Mouse (Mus musculus): Measurements from ENCODE around the gene Wnk4.

Gene Wnk4

DNA sequence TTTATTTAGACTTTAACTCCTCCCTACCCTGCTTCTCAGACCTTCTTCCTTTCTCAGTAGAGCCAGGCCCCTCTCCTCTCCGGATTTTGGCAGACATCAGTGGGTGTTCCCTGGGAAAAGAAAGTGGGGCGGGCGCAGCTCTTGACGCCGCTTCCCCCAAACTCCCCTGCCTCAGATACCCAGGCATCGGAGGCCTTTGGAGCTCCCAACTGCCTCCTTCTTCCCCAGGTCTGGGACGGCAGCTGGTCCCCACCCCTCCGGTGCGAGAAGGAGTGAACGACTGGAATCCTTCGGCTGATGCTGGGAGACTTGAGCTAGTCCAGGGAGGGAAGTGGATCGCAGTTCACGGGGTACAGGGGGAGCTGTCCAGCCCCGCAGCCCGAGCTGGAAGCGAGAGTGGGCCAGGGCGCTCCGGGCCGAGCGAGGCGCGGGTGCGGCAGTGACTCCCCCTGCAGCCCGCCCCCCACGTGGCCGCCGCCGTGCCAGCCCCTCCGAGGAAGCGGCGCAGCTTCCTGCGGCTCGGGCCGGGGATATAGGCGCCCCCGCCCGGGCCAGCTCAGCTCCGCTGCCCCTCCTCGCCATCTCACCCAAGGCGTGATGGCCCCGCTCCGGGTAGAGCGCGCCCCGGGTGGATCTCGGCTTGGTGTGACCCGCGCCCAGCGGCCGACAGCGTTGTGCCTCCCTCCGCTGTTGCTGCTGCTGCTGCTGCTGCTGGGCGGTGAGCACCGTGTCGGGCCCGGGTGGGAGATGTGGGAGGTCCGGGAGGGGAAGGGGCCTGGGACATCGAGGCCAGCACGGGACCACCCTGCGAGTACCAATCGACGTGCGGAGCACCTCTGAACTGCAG lies 14.3 kb upstream of the Wnk4 start, which contains the start of gene Ramp2:
Gene Ramp2, plus strand, starts transcription at position 174 of the 847 bp plus-strand sequence.
- no peak for DNase-seq

DNA sequence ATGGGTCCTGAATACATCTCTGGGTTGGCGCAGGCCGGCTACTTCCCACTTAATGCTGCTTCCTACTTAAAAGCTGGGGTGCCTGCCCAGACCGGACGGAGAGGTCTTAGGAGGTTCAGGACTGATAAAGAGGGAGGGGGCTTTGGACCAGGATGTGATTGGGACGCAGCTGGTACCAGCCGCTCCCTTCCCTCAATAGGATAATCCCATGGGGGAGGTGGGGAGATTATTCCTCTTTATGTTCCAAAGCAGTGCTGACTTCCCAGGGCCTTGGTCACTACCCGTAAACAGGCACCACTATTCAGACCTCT lies 13.7 kb upstream of the Wnk4 start:
- no peak for DNase-seq

DNA sequence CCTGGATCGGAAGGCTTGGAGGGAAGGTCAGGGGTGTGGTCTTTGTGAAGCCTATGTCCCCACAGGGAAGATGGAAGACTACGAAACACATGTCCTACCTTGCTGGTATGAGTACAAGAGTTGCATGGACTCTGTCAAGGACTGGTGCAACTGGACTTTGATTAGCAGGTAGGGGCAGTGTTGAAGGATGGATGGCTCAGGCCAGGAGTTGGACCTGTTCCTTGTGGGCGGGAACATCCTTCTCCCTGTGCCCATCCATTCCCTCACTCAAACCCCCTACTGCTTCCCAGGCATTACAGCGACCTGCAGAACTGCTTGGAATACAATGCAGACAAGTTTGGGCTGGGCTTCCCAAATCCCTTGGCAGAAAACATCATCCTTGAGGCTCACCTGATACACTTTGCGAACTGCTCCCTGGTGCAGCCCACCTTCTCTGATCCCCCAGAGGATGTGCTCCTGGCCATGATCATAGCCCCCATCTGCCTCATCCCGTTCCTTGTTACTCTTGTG lies 12.8 kb upstream of the Wnk4 start:
- DNase-seq = peak; percentile 70

DNA sequence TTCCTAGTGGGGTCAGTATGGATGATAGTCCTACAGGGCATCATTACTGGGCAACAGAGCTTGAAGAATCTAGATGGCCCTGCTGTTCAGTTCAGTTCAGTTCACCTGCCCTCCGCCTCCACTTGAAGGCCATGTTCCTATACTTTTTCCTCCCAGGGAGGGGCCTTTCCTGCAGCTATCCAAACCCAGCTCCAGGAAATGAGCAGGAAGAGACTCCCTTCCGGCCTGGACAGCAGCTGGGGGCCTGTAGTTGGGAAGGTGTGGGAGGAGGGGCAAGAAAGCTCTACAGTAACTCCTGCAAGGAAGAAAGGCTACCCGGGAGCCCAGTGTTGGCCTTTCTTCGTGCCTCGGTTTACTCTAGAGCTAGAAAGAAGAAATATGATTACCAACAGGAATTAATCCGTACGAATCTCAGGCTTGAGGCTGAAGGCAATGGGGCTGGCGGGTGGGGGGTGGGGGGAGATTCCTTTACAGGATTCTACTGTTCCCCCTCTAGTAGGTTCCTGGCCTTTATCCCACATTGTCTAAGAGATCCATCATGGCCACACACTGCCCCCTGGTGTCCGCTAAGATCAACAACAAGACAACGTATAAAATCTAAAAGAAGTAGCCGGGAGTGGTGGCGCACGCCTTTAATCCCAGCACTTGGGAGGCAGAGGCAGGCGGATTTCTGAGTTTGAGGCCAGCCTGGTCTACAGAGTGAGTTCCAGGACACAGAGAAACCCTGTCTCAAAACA lies 11.9 kb upstream of the Wnk4 start:
- peak; percentile 70 for DNase-seq

DNA sequence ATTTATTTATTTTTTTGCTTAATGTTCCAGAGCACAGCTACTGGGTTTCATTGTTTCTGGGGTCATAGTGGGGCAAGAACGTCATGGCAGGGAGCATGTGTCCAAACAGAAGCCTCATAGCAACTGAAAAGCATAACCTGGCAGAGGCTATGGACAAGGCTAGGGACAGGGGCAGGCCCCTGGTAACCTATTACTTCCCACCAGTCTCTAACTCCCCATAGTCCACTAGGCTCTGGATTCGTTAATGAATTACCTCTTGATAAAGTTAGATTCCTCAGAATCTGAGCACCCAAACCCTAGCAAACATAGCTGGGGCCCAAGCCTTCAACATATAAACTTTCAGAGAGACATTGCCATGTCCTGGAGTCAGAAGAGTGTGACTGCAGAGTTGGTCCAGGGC lies 9.3 kb upstream of the Wnk4 start:
- DNase-seq = peak; percentile 65

DNA sequence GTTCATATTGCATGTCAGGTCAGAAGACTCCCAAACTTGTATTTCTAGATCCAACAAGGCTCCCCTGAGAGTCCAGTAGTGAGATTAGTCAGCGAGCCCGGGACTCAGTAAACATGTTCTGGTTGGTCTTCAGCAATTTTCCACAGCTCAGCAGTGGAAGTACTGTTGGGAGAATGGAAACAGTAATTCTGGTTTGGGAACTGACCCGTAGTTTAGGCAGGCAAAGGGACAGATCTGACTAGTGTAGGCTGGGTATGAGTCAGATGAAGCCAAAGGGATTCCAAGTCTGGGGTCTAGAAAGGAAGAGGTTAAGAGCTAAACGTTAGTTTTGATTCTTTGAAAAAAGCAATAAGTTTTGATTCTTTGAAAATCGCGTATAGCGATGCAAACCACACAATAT lies 7.4 kb upstream of the Wnk4 start:
- DNase-seq = no peak

DNA sequence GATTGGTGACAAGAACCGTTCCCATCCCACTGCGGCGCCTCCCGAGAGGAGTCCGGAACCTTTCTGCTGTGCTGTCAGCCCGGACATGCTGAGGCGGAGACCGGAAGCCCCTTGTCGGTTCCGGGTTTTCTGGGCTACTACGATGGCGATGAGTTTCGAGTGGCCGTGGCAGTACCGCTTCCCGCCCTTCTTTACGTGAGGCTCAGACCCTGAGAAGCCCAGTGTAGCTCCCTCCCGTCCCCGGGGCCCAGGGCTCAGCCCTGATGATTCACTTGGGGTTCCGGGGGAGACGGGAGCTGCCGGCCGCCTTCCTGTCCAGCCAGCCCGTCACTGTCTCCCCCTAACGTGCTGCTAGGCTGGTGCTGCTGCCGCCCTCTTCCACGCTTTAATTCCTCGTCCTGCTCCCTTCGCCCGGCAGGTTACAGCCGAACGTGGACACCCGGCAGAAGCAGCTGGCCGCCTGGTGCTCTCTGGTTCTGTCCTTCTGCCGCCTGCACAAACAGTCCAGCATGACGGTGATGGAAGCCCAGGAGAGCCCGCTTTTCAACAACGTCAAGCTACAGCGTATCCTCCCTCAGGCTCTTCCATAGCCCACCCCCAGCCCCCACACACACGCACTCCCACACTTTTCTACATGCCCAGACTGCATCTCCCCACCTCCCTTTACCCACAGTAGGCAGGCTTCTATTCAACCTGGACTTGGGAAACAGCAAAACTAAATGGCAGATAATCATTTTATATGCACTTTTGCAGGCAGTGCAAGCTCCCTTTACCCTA lies 6.6 kb upstream of the Wnk4 start, which contains the start of gene Vps25:
Gene Vps25, plus strand, starts transcription at position 95 of the 777 bp plus-strand sequence.
- DNase-seq = peak; percentile 77

DNA sequence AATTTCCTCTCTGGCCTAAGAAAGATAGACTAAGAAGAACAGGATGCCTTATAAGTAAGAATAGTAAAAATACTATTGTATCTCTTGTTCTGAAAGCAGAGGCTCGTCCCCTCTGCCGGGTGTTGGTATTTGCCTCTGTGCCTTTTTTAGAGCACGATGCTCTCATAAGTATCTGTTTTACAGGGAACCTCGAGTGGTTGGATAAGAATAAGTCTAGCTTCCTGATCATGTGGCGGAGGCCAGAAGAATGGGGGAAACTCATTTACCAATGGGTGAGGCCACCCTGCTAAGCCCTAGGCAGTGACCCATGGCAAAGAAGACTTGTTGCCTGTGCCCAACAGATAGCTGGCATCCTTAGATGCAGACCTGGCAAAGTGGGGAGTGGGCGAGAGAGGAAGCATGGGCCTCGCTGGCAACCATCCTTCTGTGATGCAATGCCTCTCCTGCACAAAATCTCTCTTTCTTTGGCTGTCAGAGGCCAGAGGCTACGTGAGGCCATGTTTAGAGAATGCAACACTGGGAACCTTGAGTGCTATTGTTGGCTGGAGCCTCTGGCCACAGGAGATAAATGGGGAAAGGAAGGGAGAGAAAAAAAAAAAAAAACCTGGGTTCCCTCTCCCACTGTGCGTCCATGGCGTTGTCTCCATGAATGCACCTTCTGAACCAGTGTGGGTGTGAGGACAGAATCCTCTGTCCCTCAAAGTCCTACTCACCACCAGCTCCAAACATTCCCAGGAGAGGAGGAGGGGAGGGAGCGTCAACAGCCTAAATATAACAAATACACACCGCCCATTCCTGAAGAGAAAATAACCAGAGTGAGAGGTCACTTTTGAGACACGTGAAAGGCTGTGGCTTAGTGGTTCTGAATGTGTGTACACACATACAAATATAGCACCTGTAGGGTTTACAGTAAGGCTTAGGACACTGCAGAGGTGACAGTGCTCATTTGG lies 4.3 kb upstream of the Wnk4 start:
- DNase-seq = no peak

DNA sequence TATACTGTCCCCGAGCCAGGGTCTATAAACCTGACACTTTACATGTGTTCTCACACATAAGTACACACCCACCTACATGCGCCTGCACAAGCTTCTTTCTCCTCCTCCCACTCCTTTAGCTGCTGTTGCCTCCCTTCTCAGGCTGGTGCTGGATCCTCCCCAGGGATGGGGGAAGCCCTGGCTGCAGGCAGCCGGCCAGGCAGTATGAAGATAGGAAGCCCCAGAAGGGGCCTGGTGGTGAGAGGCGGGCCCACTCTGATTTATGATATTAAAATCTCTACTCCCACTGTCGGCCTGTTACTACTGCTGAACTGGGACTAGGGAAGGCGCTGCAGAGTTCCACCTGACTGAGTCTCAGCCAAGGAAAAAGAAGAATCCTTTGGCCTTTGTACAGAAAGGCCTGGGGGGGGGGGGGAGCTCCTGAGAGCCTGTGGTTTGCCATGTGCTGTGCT lies 1.1 kb upstream of the Wnk4 start:
- peak; percentile 73 for DNase-seq

DNA sequence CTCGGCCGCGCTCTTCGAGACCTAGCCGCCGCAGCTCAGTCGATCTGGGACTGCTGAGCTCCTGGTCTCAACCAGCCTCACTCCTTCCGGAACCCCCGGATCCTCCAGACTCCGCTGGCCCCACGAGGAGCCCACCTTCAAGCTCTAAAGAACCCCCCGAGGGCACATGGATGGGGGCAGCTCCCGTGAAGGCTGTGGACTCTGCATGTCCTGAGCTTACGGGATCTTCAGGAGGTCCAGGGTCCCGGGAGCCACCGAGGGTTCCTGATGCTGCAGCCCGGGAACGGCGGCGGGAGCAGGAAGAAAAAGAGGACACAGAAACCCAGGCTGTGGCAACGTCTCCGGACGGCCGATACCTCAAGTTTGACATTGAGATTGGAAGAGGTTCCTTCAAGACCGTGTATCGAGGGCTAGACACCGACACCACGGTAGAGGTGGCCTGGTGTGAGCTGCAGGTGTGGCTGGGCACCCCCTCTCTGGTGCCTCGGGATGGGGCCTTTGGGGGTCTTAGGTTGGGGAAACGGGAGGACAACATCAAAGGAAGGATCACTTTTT lies 536 bp downstream of the Wnk4 start:
- no peak for DNase-seq

DNA sequence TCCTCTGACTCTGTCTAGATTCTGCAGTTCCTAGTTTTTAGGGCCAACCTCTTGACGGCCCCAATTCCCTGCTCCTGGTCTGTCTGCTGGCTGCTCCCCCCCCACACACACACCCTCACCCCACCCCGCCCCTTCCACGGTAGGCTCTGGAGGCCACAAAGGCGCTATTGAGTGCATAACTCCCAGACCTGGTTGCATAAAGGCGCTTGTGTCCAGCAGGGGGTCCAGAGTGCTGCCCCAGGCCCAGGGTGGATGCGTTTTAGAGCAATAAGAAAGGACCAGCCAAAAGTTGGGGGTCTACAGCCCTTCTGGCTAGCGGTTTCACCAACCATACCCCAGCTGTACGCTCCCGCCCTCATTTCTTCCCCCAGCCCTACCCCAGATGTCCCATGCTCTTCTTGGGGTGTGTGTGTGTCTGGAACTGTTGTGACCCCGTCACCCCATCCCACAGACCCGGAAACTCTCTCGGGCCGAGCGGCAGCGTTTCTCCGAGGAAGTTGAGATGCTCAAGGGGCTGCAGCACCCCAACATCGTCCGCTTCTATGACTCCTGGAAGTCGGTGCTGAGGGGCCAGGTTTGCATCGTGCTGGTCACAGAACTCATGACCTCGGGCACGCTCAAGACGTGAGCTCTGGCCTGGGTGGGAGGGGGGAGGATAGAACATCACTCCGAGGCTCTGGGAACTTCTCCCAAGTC lies 2.1 kb downstream of the Wnk4 start:
- no peak for DNase-seq

DNA sequence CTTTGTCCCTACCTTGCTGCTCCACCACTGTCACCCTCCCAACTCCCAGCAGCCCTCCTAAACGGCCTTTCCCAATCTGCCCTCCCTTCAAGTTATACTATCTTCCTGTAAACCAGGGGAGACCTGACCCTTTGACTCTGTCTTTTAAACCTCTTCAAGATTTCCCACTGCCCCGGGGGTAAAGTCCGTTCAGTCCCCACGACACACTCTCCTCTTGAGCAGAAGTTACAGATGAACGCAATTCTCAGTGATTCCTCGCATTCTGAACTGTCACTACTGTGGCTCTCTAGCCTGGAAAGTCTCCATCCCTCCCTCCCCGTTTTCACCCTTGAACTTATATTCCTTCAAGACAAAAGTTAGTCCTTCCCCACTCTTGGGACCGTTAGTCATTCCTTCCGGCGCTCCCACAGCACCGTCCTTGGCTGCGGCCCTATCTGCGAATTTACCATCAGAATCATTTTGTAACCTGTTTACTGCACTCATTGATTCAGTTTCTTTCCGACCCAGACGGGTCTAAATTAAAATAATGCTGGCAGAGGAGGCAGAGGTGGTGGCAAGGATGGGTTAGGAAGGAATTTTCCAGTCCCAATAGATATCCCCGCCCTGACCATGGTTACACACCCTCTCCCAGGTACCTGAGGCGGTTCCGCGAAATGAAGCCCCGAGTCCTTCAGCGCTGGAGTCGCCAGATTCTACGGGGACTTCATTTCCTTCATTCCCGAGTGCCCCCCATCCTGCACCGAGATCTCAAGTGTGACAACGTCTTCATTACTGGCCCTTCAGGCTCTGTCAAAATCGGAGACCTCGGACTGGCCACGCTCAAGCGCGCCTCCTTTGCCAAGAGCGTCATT lies 3.0 kb downstream of the Wnk4 start:
- DNase-seq = no peak

DNA sequence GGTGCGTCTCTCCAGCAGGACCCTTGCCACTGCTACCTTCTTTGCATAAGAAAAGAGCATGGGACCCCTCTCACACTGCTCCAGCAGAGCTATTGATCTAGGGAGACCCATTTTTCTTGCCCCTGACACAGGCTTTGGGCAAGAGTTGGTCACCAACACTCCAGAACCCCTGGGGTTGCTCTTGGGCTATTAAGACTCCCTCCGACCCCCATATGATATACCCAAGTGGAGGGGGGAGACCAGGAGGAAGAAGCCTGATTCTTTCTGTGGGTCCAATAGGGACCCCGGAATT lies 3.6 kb downstream of the Wnk4 start:
- DNase-seq = no peak

DNA sequence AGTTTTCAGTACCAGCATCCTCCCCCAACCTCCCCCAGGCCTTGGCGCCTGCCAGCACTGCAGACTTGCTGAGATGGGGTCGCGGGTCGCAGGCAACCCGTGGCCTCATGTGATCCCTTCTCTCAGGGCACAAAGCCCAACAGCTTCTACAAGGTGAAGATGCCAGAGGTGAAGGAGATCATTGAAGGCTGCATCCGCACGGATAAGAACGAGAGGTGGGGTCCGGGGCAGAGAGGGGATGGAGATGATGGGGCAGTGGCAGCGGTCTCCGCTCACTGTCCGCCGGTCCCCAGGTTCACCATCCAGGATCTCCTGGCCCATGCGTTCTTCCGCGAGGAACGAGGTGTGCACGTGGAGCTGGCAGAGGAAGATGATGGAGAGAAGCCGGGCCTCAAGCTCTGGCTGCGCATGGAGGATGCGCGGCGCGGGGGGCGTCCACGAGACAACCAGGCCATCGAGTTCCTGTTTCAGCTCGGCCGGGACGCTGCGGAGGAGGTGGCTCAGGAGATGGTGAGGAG lies 4.6 kb downstream of the Wnk4 start:
- no peak for DNase-seq

DNA sequence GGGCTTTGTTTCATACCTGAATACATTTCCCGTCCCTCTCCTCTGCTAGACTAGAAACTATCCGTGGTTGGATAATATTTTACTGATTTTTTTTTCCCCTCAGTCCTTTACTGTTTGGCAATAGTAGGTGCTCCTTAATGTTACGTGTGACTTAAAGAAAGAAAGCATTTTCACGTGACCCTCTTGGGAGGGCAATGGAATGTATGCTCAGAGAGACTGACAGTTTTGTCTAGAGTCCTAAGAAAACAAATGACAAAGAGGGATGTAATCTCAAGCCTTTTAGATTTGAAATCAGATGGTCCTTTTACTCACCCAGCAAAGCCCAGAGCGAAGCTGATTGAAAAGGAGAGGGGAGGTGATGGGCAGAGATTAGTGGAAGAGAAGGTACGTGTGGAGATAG lies 5.5 kb downstream of the Wnk4 start:
- no peak for DNase-seq

DNA sequence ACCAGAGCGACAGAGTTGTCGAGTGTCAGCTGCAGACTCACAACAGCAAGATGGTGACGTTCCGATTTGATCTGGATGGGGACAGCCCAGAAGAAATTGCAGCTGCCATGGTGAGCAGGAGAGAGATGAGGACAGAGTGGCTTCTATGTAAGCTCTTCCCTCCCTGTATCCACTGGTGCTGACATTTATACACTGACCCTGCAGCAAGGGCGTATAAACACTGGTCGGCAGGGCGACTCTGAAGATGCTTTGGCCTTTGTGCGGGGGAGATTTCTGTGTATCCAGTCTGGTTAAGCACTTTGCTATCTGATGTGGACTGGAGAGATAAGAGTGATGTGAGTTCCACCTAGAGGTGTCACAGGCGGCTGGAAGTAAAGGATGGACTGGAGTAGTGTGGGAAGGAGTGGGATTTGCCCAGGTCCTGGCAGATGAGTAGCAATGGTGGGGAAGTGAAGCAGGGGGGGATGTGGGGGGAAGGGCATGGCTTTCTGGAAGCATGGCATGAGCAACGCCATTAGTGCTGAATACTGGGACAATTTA lies 9.3 kb downstream of the Wnk4 start:
- DNase-seq = no peak

DNA sequence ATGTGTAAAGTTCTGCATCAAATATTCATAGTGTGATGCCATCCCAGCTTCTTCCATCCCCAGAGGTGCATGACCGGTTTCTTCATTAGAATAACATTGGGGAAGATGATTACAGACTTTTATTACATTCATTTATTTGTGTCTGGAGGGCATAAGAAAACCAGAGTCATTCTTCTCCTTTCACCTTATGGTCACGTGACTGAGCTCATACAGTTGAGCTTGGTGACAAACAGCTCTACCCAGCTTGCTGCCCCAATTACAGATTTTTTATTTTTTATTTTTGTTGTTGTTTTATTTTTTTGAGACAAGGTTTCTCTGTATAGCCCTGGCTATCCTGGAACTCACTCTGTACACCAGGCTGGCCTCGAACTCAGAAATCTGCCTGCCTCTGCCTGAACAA lies 12.1 kb downstream of the Wnk4 start:
- no peak for DNase-seq

DNA sequence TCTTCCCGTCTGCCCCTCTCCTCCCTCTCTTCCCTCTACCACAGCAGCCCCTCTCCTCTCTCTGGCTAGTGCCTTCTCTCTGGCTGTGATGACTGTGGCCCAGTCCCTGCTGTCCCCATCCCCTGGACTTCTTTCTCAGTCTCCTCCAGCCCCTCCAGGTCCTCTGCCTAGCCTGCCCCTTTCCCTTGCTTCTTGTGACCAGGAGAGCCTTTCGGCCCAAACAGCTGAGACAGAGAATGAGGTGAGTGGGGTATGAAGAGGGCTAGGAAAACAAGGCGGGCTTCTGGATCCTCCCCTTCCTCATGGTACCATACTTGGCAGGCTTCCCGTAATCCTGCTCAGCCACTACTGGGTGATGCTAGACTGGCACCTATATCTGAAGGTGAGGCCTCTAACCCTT lies 14.9 kb downstream of the Wnk4 start:
- DNase-seq = no peak

DNA sequence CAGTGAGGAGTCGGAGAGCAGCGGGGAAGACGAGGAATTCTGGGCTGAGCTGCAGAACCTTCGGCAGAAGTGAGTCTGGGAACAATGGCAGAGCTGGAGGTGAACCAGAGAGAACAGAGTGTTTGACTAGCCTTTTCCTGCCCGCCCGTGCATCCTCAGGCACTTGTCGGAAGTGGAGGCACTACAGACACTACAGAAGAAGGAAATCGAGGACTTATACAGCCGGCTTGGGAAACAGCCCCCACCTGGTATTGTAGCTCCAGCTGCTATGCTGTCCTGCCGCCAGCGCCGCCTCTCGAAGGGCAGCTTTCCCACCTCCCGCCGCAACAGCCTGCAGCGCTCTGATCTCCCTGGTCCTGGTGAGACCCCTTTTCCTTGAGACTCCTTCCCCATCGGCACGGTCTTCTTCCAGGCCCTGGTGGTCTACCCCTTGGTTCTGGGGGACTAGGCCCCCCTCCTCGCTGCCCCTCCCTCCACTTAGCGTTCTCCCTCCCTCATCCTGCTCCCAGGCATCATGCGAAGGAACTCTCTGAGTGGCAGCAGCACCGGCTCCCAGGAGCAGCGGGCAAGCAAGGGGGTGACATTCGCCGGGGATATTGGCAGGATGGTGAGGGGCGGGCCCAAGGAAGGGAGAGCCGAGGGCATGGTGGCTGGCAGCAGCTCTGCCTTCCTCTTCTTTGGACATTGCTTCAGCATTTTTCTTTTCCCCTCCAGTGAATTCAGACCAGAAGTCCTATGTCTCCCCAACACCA lies 16.1 kb downstream of the Wnk4 start:
- no peak for DNase-seq

Measured in kidney, adult 11 months (tissue).